Mouse (Mus musculus) bone marrow macrophage, adult 2 months (primary cell): ENCODE results near the gene Sez6l.

ENCODE experiments used
- CTCF ChIP-seq: IDR thresholded peaks from 2 replicates; pipeline ENCODE4 v1.5.1; 2012; ENCODE audit warnings: low read depth, mild to moderate bottlenecking, low read length, moderate library complexity
- POLR2A ChIP-seq: IDR thresholded peaks from 2 replicates; pipeline ENCODE4 v1.6.1; 2012; ENCODE audit warnings: mild to moderate bottlenecking, low read depth, low read length, borderline replicate concordance

DNA sequence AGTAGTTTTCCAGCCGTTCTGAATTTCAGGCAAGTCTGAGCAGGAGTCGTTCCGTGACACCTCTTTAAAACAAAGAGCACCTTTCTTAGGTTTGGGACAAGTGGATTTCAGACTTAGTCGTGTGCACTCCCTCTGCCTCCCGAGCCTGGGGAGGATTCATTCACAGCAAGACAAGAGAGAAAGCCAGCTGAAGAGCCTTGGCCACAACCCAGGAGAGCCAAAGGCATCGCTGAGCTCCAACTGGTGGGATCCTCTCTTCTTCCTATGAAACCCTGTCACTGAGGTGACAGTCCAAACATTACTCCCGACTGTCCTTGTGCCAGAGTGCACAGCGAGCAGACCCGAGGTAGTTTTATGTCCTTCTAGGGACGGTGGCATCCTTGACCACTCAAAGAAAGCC, 138.4 kb downstream of the Sez6l start:
- no peak for TF ChIP-seq POLR2A
- no peak for TF ChIP-seq CTCF
